Mouse (Mus musculus) brain, embryonic 14.5 days (tissue): ENCODE measurements at regions not wholly inside any gene's neighbourhood (a gene's known extent, or its start where the extent isn't known, plus 50 kb on each side); places are given as distances from the start of the nearest gene placed in this dataset.

Experiments
- DNase-seq: peaks from one replicate; pipeline ENCODE4 v3.0.0-alpha.2; 2011; ENCODE audit warnings: low read depth
- CTCF ChIP-seq: fragments of 200-500 bp; IDR thresholded peaks from 2 replicates; pipeline ENCODE4 v1.5.1; 2012; ENCODE audit warnings: inconsistent platforms, mild to moderate bottlenecking, moderate library complexity, borderline replicate concordance; ENCODE audit not compliant: insufficient read depth, insufficient read length; ENCODE audit errors: extremely low read depth
- POLR2A ChIP-seq: fragments of 200-500 bp; IDR thresholded peaks from 2 replicates; pipeline ENCODE4 v1.6.1; 2012; ENCODE audit warnings: mild to moderate bottlenecking, inconsistent platforms, borderline replicate concordance; ENCODE audit not compliant: poor library complexity, insufficient read depth, insufficient read length, severe bottlenecking; ENCODE audit errors: extremely low read depth

- DNase-seq, result no peak
- TF ChIP-seq POLR2A (no peak), CTCF (peak; percentile 13; the same call in 1 of the 2 replicates)
These were observed 127.8 kb upstream of the Rpl38 start for GRCm38 (mm10) chr11:114540503-114540902.

- TF ChIP-seq CTCF (no peak), POLR2A (no peak)
- DNase-seq, result peak; percentile 95
These were observed 131.5 kb upstream of the Rpl38 start for GRCm38 (mm10) chr11:114536616-114537493.

- no peak for DNase-seq
- TF ChIP-seq POLR2A (no peak), CTCF (no peak)
These were observed 132.4 kb upstream of the Rpl38 start for GRCm38 (mm10) chr11:114535900-114536299.

- no peak for DNase-seq
- TF ChIP-seq CTCF, result no peak
- TF ChIP-seq POLR2A, result no peak
These were observed 133.9 kb upstream of the Rpl38 start for GRCm38 (mm10) chr11:114534436-114534835.

GRCm38 (mm10) chr11:114531241-114531765, 137.0 kb upstream of the Rpl38 start:
- TF ChIP-seq CTCF, result no peak
- TF ChIP-seq POLR2A, result no peak
- DNase-seq, result no peak

- TF ChIP-seq POLR2A, result no peak
- no peak for TF ChIP-seq CTCF
- DNase-seq, result peak; percentile 59
These were observed 139.2 kb upstream of the Rpl38 start for GRCm38 (mm10) chr11:114528937-114529772.

GRCm38 (mm10) chr11:114523444-114524238, 144.7 kb upstream of the Rpl38 start:
- TF ChIP-seq POLR2A, result no peak
- peak; percentile 90 for TF ChIP-seq CTCF
- peak; percentile 76 for DNase-seq

GRCm38 (mm10) chr11:114515278-114515677, 153.0 kb upstream of the Rpl38 start:
- TF ChIP-seq CTCF (no peak), POLR2A (no peak)
- no peak for DNase-seq

- TF ChIP-seq CTCF (no peak), POLR2A (no peak)
These were observed 154.2 kb upstream of the Rpl38 start for GRCm38 (mm10) chr11:114514126-114514525.

GRCm38 (mm10) chr11:114513446-114513845, 154.9 kb upstream of the Rpl38 start:
- DNase-seq, result peak; percentile 55
- no peak for TF ChIP-seq POLR2A
- no peak for TF ChIP-seq CTCF

More at GRCm38 (mm10) chr11:114514126-114514525, 154.2 kb upstream of the Rpl38 start:
- DNase-seq, result no peak

- no peak for DNase-seq
- no peak for TF ChIP-seq CTCF
- no peak for TF ChIP-seq POLR2A
These were observed 156.3 kb upstream of the Rpl38 start for GRCm38 (mm10) chr11:114511994-114512393.

- no peak for TF ChIP-seq CTCF
- no peak for TF ChIP-seq POLR2A
- DNase-seq, result no peak
These were observed 165.8 kb upstream of the Rpl38 start for GRCm38 (mm10) chr11:114502562-114502961.
